Mouse (Mus musculus) frontal cortex, postnatal 25 days (tissue): ENCODE data around the gene Trak1.

Experiments used
- DNase-seq, 2 experiments: peaks; one replicate each; pipeline ENCODE4 v3.0.0; 2022; ENCODE audit warnings: low spot score in 2 of 2

Gene Trak1

GRCm38 (mm10) chr9:121371346-121371891 is 74.1 kb downstream of the Trak1 start:
- DNase-seq = no peak

- no peak for DNase-seq
Measured at GRCm38 (mm10) chr9:121371946-121372646, 74.8 kb downstream of the Trak1 start.

- no peak for DNase-seq
Measured at GRCm38 (mm10) chr9:121373107-121373506, 75.8 kb downstream of the Trak1 start.

DNA sequence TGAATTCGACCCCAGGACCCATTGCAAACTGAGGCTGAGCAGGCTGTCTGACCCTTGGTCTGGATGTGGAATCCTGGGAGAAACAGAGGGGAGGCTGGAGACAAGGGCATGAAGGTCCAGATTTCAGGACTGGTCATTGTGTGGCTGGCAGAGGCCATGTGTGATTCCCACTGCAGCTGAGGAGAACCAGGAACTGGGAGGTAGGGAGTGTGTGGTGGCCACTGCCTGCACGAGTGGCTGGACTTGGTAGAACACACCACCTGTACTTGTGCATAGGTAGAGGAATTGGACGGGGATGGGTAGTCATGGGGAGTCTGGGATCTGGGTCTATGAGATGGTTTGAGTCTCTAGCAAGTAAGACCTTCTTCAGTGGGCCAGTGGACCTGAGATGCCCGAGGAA is 76.2 kb downstream of the Trak1 start:
- DNase-seq = no peak

GRCm38 (mm10) chr9:121374076-121374863 is 77.0 kb downstream of the Trak1 start:
- no peak for DNase-seq

DNA sequence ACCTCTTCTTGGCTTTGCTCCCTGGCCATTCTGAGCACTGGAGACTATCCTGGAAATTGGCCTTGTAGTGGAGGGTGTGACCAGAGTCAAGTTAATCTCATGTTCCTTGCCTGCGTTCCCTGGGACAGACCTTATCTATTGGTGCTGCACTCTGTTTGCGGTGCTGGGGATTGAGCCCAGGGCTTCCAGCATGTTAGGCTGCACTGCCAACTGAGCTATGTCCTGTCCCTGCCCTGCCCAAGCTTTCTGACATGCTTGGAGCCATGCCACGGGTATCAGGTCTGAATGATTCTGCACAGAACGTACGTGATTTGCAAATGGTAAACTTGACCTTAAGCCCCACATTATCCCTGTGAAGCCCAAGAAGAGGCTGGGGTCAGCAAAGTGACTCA is 77.6 kb downstream of the Trak1 start:
- DNase-seq = no peak

DNA sequence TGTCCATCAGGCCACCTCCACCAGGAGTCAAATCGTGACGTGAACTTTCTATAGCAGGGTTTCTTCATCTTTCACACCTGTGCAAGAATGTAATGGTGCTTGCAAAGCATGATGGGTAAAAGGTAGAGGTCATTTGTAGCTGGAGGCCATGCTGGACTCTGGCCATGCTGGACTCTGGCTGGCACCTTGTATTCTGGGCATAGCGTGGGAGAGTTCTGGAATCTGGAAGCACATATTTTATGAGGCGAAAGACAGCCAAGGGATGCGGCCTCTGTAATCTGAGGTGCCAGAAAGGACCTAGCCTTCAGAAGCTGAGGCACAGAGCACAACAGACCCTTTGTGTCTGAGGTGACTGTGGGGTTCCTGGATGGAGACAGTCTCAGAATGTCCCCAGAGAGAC is 78.8 kb downstream of the Trak1 start:
- no peak for DNase-seq

- DNase-seq = no peak
Measured at GRCm38 (mm10) chr9:121380310-121380920, 83.1 kb downstream of the Trak1 start.

DNA sequence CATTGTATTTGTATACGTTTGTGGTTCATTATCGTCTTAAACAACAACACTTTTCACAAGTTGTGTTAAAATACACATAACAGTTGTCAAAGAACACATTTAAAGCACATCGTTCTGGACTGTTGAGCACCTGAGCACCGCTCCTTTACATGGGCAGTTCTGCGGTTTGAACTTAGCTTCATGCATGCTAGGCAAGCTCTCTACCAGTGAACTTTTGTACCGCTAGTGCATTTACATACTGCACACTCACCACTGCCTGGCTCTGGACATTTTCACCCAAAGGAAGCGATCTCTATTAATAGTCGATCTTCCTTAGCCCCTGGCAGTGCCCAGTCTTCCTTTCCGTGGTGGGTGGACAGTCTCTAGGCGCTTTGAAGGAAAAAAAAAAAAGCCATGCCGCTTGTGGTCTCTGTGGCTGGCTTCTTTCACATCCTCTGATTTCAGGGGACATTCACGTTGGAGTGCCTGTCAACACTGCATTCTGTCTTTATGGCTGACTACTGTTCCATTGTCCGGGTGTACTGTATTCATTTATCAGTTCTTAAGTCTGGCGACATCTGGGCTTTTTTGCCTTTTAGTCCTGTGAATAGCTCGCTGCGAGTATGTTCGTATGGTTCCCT is 84.5 kb downstream of the Trak1 start:
- DNase-seq = no peak

GRCm38 (mm10) chr9:121382568-121382967 is 85.3 kb downstream of the Trak1 start:
- DNase-seq = no peak

- peak in 1 of 2 experiments; percentile 70 for DNase-seq
Measured at GRCm38 (mm10) chr9:121383180-121383586, 85.9 kb downstream of the Trak1 start.

- DNase-seq = no peak
Measured at GRCm38 (mm10) chr9:121384620-121385019, 87.3 kb downstream of the Trak1 start.

- peak; percentile 86 to 89 for DNase-seq
Measured at GRCm38 (mm10) chr9:121385091-121385748, 87.9 kb downstream of the Trak1 start.

- no peak for DNase-seq
Measured at GRCm38 (mm10) chr9:121385749-121386350, 88.5 kb downstream of the Trak1 start.

- peak; percentile 59 to 66 for DNase-seq
Measured at GRCm38 (mm10) chr9:121387539-121388272, 90.4 kb downstream of the Trak1 start.

DNA sequence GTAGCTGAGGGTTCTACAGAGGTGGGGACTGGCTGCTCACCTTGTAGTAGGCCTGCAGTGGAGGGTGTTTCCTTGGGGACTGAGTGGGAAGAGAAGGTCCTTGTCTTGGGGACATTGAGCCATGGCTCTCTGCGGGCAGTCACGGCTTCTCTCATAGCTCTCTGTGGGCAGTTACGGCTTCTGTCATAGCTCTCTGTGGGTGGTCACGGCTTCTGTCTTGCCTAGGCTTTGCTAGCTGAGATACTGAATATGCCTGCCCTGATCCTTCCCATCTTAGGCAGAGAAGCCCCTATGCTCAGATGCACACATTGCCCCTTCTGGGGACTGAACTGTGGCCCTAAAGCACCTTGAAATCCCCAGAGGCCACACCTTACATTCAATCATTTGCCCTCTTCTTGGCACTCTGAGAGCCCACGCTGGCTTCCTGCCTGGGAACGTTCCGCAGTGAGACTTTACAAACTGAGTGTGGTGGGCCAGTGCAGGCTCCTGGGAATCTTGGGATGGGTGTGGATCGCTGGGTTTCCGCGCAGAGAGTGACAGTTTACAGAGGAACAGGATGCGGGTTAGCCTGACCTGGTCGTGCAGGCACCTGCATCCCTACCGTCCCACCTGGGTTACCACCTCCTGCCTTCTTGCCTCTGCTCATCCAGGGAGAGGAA is 91.1 kb downstream of the Trak1 start:
- DNase-seq = no peak

DNA sequence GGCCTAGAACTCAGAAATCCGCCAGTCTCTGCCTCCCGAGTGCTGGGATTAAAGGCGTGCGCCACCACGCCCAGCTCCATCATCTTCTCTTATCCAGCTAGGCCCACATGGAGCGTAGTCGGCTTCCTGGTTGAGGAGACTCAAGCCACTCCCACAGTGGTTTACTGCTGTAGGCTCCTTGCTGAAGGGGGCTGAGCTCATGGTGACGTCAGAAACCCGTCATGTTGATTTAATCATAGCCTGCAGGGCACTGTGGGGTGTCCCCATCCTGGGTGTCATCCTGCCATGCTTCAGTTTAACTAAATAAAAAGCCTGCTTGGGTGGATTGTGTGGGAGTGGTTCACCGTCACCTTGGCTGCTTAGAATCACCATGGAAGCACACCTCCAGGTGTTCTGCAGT is 92.0 kb downstream of the Trak1 start:
- DNase-seq = no peak

DNA sequence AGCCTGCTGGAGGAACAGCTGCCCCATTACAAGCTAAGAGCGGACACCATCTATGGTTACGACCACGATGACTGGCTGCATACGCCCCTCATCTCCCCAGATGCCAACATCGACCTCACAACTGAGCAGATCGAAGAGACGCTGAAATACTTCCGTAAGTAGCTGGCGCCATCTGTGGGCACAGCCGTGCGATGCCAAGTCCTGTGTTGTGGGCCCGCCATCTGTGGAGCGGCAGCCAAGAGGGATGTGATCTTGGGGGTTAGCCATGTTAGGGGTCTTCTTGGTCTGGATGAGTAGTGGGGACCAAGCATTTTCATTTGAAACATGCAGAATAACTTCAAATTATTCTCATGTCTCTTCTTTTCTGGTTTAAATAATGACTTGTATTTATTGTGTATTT is 94.6 kb downstream of the Trak1 start:
- DNase-seq = no peak

DNA sequence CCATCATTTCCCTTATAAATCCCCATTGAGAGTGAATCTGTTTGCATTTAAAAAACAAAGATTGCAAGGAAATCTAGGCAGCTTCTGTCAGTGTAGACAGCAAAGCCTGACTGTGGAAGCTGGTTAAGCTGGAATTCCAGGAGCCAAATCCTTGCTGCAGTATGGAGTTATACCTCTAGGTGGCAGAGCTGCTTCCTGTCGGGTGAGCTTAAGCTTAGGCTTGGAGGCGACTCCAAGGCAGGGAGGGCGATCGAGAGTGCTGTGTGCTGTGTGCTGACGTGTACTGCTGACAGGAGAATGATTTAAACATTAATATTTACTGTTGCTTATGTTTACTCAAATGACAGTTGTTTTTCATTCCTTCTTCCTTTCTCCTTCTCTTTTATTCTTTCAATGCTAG is 95.1 kb downstream of the Trak1 start:
- peak in 1 of 2 experiments; percentile 77 for DNase-seq

DNA sequence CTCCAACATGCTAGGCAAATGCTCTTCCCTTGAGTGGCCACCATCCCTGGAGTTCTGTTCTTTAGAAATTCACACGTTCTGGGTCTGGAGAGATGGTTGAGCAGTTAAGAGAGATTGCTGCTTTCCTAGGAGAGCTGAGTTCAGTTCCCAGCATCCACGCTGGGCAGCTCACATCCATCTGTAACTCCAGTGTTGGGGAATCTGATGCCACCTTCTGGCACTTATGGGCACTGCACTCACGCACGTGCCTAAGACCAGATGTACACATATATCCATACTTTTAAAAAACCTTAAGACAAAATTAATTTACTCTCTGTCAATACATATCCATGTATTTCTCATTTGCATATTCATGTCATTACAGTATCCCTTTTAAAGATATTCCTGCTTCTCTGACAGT is 95.8 kb downstream of the Trak1 start:
- DNase-seq = no peak
